Mouse (Mus musculus) T-cell, adult 2 months (primary cell): Measurements from ENCODE around the gene Mobp.
A peak's percentile ranks its signal among the peaks of the same experiment; 100 is the strongest.

Source experiments
- DNase-seq: peaks from one replicate; pipeline ENCODE4 v3.0.0; 2022; ENCODE audit warnings: low spot score

Mobp gene

DNA sequence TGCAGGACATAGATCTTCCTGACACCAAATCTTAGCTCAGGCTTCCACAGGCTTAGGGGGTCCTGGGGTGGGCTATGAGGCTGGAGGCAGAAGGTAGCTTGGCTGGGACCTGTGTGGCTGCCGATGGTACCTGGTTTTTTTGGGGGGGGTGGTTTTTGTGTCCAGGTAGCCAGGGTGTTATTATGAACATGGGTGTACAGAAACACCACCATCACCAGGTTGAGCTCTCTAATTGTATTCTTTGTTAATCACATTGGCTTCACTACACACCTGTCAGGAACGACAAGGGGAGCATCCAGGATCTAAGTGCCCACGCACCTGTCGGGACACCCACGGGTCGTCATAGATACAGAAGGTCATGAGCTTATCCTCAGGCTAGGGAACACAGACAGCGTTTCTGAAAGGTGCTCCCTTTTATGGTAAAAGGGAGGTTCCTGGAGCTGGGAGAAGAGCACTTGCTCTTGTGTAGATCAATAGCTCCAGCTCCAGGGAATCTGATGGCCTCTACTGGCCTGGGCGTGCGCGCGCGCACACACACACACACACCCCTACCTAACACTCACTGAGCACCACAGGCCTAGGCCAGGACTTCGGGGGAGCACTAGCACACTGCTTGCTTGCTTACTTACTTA lies 14.9 kb upstream of the Mobp start:
- DNase-seq: no peak

DNA sequence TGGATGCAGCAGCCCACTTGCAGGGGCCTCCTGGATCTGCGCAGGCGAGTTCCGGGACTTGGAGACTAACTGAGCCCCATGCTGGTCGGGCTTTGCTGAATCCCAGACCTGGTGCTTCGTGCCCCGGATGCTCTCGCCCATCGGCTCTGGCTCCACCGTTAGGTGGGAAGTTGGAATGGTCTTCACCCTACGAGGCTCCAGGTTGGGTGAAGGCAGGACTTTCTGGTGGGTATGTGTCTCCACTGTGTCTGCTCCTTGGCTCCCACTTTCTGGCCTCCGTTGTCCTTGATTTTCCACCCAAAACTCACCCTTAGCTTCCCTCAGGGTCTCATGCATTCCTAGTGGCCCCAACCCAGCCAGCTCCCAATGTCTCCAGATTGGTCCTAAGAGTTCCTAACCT lies 14.1 kb upstream of the Mobp start:
- no peak for DNase-seq

- peak; percentile 69 for DNase-seq
Measured at GRCm38 (mm10) chr9:120140652-120141051, 8.9 kb upstream of the Mobp start.

- DNase-seq: no peak
Measured at GRCm38 (mm10) chr9:120144474-120144873, 5.0 kb upstream of the Mobp start.

- DNase-seq: no peak
Measured at GRCm38 (mm10) chr9:120151152-120151551, 1.6 kb downstream of the Mobp start.

DNA sequence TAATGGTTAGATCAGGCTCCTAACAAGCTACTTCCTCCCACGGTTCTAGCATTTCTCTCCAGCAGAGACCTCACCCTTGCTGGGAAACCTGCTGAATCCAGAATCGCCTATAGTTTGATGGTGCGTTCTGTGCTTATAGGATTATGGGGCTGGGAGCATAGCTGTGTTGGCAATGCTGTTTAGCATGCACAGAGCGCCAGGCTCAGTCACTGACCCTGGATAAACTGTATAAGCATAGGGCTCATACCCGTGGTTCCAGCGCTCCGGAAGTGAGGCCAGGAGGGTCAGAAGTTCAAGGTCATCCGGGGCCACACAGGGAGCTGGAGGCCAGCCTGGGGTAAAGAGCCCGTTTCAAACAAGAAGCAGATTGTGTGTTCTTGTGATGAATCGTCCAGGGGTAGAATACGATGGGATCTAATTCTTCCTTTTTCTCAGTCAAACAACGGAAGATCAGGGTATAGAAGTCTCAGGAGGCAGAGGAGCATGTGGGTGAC lies 2.4 kb downstream of the Mobp start:
- DNase-seq: no peak

DNA sequence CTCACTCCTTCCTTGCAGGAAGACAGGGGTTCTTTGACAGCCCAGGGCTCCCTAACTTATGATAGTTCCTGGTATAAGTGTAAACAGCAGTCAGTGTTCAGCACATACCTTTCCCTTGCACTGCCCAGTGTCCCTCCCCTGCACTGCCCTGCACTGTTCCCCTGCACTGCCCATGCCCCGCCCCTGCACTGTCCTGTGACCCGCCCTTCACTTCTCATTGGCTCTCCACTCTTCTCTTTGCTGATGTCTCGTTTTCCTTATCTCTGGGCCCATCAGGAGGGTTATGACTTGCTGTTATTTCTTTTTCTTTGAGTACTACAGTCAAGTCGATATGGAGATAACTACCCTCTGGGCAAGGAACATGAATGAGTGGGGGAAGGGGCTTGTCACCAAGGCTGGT lies 8.5 kb downstream of the Mobp start:
- no peak for DNase-seq

GRCm38 (mm10) chr9:120163862-120164261 lies 14.4 kb downstream of the Mobp start:
- DNase-seq: no peak

DNA sequence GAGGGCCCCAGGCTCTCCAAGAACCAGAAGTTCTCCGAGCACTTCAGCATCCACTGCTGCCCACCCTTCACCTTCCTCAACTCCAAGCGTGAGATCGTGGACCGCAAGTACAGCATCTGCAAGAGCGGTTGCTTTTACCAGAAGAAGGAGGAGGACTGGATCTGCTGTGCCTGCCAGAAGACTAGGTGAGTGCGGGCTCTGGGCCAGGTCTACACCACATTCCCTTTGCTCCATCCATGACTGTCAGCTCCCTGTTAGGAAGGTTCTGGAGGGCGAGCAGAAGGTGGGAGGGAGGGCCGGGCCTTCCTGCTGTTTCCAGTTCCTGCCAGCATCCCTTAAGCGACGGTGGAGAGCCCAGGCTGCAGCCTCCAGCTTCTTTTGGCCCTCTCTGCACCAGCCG lies 18.3 kb downstream of the Mobp start:
- DNase-seq: no peak

DNA sequence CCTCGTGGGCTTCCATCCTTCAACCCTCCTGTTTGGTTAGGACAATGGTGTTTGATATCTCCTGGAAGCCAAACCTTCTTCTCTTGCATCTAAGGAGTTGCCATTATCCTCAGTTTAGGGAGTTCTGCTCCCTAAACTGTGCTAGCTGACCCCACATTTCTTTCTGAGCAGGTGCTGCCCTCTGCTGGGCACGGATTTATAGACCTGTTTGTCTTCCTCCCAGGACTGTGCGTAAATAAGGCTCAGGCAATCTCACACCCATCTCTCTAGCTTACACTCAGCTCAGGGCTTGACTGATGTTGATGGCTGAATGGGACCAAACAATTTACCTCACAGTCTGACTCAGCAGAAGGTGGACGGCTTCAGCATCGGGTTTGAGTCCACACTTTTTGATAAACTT lies 21.8 kb downstream of the Mobp start:
- DNase-seq: peak; percentile 34

- no peak for DNase-seq
Measured at GRCm38 (mm10) chr9:120174436-120175137, 25.1 kb downstream of the Mobp start.

DNA sequence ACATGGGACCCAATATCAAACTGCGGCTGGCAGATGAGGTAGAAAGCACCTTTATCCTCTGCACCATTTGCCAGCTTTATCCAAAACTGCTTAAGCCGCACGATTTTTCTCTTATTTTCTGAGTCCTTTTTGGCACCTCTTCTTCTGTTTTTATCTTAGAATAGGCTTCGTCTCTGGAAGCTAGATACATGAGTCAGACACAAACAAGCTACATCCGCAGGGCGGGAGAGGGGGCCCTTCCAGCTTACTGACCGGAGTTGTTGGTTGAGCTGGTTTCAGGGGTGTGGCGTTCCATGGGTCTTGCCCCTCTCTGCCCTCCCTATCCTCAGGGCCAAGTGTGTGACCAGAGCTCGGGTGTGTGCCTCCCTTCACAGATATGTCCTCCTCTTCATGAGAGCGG lies 29.3 kb downstream of the Mobp start:
- no peak for DNase-seq

DNA sequence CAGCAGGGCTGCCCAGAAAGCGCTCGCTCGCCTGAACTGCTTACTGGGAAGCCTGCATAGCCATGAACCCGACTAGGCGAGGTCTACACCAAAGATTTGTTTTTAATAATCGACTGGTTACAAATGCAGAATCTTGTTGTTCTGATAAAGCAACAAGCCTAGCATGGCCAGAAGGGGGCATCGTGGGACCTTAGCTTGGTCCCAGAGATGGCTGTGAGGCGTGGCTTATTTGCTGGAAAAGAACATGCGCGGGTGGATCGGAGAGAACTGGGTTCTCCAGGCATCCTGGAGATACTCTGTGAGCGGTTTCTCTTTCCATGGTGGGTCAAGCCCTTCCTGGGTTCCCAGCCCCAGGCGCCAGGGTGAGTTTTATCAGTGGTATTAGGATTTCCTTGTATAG lies 35.0 kb downstream of the Mobp start:
- DNase-seq: no peak

GRCm38 (mm10) chr9:120186856-120187255 lies 37.3 kb downstream of the Mobp start:
- DNase-seq: no peak

GRCm38 (mm10) chr9:120190891-120191290 lies 41.4 kb downstream of the Mobp start:
- DNase-seq: no peak

DNA sequence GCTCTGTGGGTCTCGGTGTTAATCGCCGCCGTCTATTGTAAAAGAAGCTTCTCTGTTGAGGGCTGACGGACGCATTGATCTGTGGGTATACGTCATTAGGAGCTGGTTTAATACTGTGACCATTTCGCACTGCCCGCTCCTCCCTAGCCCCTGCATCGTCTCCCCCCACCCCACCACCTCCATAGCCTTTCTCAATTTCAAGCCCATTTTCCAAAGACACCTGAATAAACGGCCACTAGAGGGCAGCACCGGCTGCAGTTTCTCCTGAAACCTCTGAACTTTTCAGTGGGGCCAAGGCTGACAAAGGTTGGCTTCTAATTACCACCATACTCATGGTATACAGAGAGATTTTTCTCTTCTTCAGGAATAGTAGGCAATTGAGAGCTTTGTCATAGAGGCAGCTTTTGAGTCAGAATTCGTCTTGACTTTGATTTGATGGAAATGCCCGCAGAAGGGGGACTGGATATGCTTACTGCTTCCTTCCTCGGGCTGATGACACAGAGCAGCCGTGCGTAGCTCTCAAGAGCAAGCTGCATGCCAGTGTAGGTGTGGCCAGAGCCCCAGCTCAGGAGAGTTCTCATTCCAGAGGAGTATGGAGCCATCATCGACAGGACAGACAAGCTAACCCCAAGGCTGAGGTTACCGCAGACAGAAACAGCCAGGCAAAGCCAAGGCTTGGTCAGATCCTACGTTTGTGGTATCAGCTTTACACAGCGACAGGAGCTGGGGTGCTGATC lies 42.0 kb downstream of the Mobp start:
- peak; percentile 53 for DNase-seq

- DNase-seq: no peak
Measured at GRCm38 (mm10) chr9:120192742-120193141, 43.2 kb downstream of the Mobp start.

DNA sequence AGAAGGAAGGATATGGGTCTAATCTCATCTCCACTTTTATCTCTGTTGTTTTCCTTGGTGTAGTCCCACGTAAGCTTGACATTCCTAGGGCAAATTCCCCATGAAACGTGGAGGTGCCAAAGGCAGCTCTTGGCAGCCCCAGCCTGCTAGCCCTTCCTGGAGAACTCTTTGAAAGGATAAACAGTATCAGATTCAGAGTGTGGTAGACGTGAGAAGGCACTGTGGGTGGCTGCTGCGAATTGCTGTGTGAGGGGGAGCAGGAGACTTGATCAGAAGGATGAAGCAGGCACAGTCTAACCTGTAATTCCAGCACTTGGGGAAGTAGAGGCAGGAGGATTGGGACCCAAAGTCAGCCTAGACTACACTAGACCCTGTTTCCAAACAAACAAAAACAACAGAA lies 51.4 kb downstream of the Mobp start:
- DNase-seq: no peak

GRCm38 (mm10) chr9:120201743-120202142 lies 52.2 kb downstream of the Mobp start:
- DNase-seq: no peak

DNA sequence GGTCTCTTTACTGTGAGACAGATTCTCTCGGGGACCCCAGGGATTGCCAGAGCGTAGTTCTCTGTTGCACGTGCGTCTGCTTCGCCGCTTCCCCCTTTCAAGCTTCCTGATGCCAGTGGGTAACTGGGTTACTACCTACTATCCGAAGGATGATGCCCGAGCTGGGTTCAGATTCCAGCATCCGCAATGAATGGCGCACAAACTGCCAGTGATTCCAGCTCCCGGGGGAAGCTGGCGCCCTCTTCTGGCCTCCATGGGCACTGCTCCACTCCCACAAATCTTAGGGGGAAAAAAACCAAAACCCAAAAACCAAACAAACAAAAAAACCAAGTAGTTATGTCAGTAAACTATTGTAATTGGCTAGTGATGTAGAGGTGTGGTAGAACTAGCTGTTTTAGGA lies 53.2 kb downstream of the Mobp start:
- no peak for DNase-seq

DNA sequence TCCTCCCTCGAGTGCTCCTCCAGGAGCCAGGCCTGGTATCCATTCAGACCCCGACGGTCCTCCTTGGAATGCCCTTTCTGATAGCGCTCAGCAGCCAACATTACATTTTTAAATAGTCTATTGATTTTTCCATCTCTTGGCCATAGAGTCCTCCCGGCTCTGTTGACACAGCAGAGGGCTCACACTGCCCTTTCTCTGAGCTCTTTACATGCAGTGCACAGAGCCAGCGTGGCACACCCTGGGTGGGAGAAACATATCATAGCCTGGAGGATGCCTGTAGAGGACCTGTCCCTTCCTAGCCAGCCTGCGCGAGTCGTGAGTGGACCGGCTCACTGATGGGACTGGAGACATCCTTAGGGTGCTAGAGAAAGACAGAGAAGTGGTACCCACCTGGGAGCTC lies 54.4 kb downstream of the Mobp start:
- DNase-seq: no peak

DNA sequence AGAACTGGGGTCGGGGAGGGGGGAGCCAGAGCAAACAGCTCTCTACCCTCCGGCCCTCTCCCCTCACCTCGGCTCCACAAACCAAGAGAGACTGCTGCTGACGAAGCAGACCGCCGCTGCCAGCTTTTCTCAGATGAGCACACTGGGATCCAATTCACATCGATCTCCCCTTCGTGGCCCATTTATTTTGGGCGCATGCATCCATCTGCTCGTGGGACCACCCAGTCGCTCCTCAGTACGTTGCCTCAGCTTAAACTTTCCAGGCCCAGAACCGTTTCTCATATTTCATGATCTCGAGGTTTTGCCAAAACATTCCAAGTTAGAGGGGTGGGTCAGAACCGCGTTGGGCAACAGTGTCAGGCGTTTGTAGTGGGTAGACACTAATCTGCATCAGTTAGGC lies 57.4 kb downstream of the Mobp start:
- DNase-seq: no peak

DNA sequence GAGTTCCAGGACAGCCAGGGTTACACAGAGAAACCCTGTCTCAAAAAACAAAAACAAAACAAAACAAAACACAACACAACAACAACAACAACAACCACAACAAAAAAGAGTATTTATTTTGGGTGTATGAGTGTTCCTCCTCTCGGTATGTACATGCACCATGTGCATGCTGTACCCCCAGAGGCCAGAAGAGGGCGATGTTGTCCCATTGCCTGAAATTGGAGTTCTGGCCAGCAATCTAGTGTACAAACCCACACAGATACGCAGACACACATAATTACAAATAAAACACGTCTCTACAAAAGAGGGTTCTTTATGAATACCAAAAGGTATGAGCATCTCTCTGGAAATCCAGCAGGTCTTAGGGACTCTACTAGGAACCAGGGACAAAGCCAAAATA lies 60.6 kb downstream of the Mobp start:
- no peak for DNase-seq
